Mouse (Mus musculus) ES-E14 (cell line): ENCODE measurements around the gene Nucb1.

Experiments
- CHD2 ChIP-seq: IDR thresholded peaks from 2 replicates; pipeline ENCODE4 v1.6.1; 2014; ENCODE audit warnings: mild to moderate bottlenecking, low read depth, low read length, inconsistent platforms
- ZC3H11A ChIP-seq: IDR thresholded peaks from 2 replicates; pipeline ENCODE4 v1.6.1; 2012; ENCODE audit warnings: low read depth, mild to moderate bottlenecking, inconsistent platforms, low read length, borderline replicate concordance
- ZNF384 ChIP-seq: IDR thresholded peaks from 2 replicates; pipeline ENCODE4 v1.6.1; 2012; ENCODE audit warnings: low read depth, low read length, inconsistent platforms

DNA sequence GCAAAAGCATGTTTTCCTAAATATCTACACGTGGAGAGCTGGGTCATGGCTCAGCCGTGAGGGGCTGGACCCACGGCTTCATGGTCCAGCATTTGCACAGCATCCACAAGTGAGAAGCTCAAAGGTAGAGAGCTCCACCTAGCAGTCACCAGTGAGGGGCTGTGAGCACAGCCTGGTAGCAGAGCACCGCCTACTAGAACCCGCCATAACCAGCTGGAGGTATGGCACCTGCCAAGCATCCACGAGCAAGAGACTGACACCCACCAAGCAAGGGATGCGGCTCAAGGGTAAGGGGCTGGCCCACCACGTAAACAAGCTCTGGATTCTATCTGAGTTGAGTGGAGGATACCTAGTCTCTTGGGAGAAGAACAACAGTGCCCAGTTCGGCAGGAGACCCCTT, 44.7 kb downstream of the Nucb1 start:
- TF ChIP-seq ZC3H11A (no peak), ZNF384 (no peak), CHD2 (no peak)
